Mouse (Mus musculus): ENCODE measurements around the gene Nav1. TPM values are rescaled to one million over a fixed set of nuclear protein-coding genes. Genes with fewer than 3 reads are reported as not detected.

The Nav1 gene
- polyA plus RNA-seq, 1 experiment from 2014 or later: 30.6 TPM

DNA sequence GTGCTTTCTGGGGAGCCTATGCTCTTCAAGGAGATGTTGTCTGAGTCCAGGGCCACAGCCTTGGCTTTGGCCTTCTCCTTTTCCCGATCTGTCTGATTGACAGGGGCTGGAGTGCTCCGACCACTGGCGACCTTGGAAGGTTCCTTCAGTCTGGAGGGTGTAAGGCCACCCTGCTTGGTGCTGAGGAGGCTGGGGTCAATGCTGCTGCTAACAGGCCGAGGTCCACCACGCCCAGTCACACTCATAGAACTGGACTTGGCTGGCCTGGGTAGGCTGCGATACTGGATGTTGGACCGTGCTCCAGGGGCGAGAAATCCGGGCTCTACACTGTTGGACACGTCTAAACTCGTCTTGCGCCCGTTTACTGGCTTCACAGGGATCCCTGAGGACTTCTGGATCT, 136.5 kb downstream of the Nav1 start:
- H3K4me2 ChIP-seq: no peak overlapping the region
- no peaks in the 10 kb centered on the region for H3K27me3 ChIP-seq
- H3K4me3 ChIP-seq: no peak overlapping the region
- no peak for ATAC-seq
- no peak overlapping the region for H3K9ac ChIP-seq
- H3K9me3 ChIP-seq (replicated peaks): no peaks in the 10 kb centered on the region
- peaks cover 70% of the 10 kb centered on the region for H3K36me3 ChIP-seq (ENCODE audit: poor library complexity, severe bottlenecking)
- WGBS: 93% methylated on average over 13 of the region's 13 CpGs
- H3K27ac ChIP-seq: no peak overlapping the region
- H3K4me1 ChIP-seq: 0 out of 2 replicates have a peak, but pooled peaks cover 4% of the 10 kb centered on the region

DNA sequence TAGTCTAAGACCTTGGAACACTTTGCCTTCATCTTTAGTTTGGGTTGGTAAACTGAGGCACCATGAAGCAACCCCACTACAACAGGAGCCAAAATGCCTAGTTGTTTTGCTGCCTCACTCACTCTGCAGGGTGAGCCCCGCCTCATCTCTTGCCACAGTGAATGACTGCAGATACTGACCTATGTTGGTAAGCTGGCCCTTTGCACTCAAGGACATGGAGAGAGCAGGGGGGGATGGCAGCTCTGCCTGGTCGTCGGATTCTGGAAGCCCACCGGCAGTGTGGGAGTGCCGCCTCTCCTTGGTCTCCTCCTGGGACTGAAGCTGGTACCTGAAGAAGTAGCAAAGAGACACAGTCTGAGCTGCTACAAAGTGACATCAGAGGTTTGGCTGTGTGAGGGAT, 139.6 kb downstream of the Nav1 start:
- peaks cover 95% of the 10 kb centered on the region for H3K36me3 ChIP-seq (ENCODE audit: poor library complexity, severe bottlenecking)
- 89% methylated on average over 5 of the region's 5 CpGs for WGBS
- H3K4me1 ChIP-seq: no peaks in the 10 kb centered on the region
- no peaks in the 10 kb centered on the region for H3K27me3 ChIP-seq
- H3K4me3 ChIP-seq: no peak overlapping the region
- H3K27ac ChIP-seq: no peak overlapping the region
- ATAC-seq: no peak
- H3K9ac ChIP-seq: no peak overlapping the region
- no peak overlapping the region for H3K4me2 ChIP-seq
- H3K9me3 ChIP-seq (replicated peaks): no peaks in the 10 kb centered on the region

DNA sequence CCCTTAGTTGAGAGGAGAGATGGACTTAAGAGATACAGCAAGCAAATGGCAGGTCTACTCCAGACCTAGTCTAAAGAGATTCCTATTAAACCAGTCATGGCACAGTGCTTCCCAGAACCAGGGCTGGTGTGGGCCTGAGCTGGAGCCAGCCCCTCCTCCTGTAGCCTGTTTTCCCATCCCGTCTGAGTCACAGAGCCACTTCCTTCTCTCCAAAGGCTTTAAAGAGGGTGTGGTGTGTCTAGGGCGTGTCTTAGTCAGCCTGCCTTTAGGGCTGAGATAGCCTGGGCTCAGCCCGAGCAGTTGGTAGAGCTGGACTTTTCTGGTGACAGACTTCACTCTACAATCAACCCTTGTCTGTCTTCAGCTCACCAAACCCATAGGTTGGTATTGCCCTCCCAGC, 140.2 kb downstream of the Nav1 start:
- no peaks in the 10 kb centered on the region for H3K9me3 ChIP-seq (replicated peaks)
- no peak overlapping the region for H3K4me2 ChIP-seq
- WGBS: 79% methylated on average over 3 of the region's 3 CpGs
- H3K4me3 ChIP-seq: no peak overlapping the region
- ATAC-seq: no peak
- H3K36me3 ChIP-seq (ENCODE audit: poor library complexity, severe bottlenecking): peaks cover 92% of the 10 kb centered on the region
- H3K4me1 ChIP-seq: no peaks in the 10 kb centered on the region
- no peak overlapping the region for H3K27ac ChIP-seq
- no peak overlapping the region for H3K9ac ChIP-seq
- H3K27me3 ChIP-seq: no peaks in the 10 kb centered on the region

DNA sequence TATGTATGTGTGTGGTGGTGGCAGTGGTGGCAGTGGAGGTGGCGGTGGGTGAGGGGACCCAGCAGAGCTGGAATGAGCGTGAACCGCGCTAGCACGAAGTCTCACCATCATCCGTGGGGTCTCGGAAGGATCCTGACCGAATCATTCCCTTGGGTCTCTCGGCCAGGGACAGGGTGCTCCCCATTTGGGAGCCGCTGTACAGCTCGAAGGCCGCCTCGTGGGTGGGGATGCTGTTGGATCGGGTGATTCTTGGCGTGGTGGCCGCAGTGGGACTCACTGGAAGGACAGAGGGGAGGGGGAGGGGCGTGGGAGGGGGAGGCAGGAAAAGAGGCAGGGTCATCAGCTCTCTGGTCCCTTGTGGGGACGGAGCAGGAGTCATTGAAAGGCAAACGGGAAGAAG, 141.4 kb downstream of the Nav1 start:
- no peak for ATAC-seq
- no peaks in the 10 kb centered on the region for H3K4me1 ChIP-seq
- H3K36me3 ChIP-seq (ENCODE audit: poor library complexity, severe bottlenecking): peaks cover 84% of the 10 kb centered on the region
- H3K4me3 ChIP-seq: no peak overlapping the region
- no peak overlapping the region for H3K9ac ChIP-seq
- no peak overlapping the region for H3K4me2 ChIP-seq
- H3K27me3 ChIP-seq: no peaks in the 10 kb centered on the region
- no peak overlapping the region for H3K27ac ChIP-seq
- 90% methylated on average over 17 of the region's 19 CpGs for WGBS
- no peaks in the 10 kb centered on the region for H3K9me3 ChIP-seq (replicated peaks)

DNA sequence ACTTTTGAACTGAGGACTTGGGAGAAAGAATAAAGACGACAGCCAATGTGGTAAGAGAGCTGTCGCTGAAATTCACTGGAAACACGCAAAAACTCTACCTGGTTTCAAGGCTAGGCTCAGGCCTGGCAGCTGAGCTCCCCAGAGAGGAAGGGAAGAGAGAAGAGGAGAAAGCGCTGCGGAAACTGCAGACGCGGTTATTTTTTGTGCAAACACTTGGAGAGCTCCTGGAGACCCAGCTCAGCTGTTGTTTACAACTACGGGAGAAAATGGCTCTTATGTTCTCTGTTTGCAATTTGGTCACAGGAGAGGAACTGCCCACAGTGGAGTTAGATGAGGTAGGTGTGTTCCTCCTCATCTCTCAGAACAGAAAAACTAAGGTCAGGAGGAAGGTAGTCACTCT, 144.4 kb downstream of the Nav1 start:
- no peak overlapping the region for H3K9ac ChIP-seq
- no peak for ATAC-seq
- H3K27ac ChIP-seq: no peak overlapping the region
- H3K36me3 ChIP-seq (ENCODE audit: poor library complexity, severe bottlenecking): peaks cover 84% of the 10 kb centered on the region
- H3K4me3 ChIP-seq: no peak overlapping the region
- 91% methylated on average over 8 of the region's 8 CpGs for WGBS
- H3K4me1 ChIP-seq: no peaks in the 10 kb centered on the region
- no peak overlapping the region for H3K4me2 ChIP-seq
- H3K27me3 ChIP-seq: no peaks in the 10 kb centered on the region
- no peaks in the 10 kb centered on the region for H3K9me3 ChIP-seq (replicated peaks)

DNA sequence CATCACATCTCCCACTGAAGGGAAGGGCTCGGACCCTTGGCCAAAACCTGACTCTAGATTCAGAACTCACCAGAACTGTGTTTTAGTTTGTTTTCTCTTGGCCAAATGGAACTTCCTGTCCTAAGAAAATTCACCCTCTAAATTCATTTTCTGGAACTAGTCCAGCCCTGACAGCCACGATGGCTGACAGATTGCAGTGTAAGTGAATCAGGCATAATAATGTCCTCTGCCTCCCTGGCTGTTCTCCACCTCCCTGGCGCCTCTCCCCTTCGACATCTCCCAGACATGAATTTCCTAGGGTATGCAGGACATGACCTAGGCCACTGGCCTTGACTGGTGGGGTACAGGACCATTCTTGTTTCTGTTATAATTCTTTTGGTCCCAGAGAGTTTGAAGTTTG, 144.8 kb downstream of the Nav1 start:
- WGBS: 85% methylated on average over 4 of the region's 4 CpGs

DNA sequence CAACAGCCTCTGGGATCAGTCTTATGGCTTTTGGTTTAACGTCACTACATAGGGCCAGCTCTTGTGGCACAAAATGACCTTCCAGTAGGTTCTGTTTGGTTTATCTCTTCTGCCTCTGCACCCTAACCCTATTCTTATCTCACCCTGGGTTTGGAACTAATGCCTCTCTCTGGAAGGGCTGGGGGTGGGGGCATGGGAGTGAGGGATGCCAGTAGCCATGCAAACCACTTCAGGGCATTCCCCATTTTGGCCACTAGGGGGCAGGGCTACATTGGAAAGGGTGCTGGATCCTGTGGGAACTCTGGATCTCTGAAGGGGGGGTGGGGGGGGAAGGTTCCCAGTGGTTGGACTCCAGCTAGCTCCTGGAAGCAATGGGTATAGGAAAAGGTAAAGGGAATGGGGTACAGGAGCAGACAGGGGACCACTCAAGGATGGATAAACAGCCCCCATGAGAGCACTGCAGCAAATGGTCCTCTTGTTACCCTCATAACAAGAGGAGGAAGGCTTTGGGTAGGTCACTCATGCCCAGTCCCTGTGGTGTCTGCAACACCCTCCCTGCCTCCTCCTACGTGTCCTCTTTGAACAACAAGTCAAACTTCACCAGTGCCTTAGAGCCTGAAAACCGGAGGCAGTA, 145.9 kb downstream of the Nav1 start:
- Histone ChIP-seq H3K27ac (no peak overlapping the region), H3K4me3 (no peak overlapping the region), H3K9ac (no peak overlapping the region), H3K9me3 (replicated peaks) (no peaks in the 10 kb centered on the region), H3K36me3 (ENCODE audit: poor library complexity, severe bottlenecking) (peaks cover 84% of the 10 kb centered on the region), H3K4me1 (no peaks in the 10 kb centered on the region), H3K27me3 (no peaks in the 10 kb centered on the region), H3K4me2 (no peak overlapping the region)
- 88% methylated on average over 3 of the region's 3 CpGs for WGBS
- peak; percentile 52 for ATAC-seq

More for the DNA sequence above, 144.8 kb downstream of the Nav1 start:
- Histone ChIP-seq H3K4me3 (no peak overlapping the region), H3K4me2 (no peak overlapping the region), H3K9me3 (replicated peaks) (no peaks in the 10 kb centered on the region), H3K9ac (no peak overlapping the region), H3K27me3 (no peaks in the 10 kb centered on the region), H3K27ac (no peak overlapping the region), H3K4me1 (no peaks in the 10 kb centered on the region), H3K36me3 (ENCODE audit: poor library complexity, severe bottlenecking) (peaks cover 84% of the 10 kb centered on the region)
- ATAC-seq: no peak

DNA sequence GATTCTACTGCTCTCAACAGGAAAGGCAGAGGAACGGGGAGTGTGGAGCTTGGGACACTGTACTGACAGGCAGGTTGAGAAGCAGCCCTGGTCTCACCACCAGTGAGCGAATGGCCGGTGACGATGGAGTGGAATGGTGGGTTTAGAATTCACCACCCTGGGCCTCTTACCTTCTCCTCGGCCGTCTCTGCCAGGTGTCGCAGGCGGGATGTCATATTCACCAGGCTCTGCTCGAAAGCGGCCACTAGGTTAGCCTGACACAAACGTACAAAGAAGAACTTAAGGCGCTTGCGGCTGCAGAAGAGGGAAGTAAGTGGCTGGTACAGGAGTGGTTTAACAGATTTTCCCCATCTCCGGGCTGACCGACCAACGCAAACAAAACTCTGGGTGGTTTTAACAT, 146.6 kb downstream of the Nav1 start:
- no peaks in the 10 kb centered on the region for H3K4me1 ChIP-seq
- H3K27ac ChIP-seq: no peak overlapping the region
- H3K9me3 ChIP-seq (replicated peaks): no peaks in the 10 kb centered on the region
- 94% methylated on average over 16 of the region's 16 CpGs for WGBS
- no peak for ATAC-seq
- no peak overlapping the region for H3K4me3 ChIP-seq
- no peak overlapping the region for H3K4me2 ChIP-seq
- H3K9ac ChIP-seq: no peak overlapping the region
- H3K36me3 ChIP-seq (ENCODE audit: poor library complexity, severe bottlenecking): peaks cover 82% of the 10 kb centered on the region
- H3K27me3 ChIP-seq: no peaks in the 10 kb centered on the region

DNA sequence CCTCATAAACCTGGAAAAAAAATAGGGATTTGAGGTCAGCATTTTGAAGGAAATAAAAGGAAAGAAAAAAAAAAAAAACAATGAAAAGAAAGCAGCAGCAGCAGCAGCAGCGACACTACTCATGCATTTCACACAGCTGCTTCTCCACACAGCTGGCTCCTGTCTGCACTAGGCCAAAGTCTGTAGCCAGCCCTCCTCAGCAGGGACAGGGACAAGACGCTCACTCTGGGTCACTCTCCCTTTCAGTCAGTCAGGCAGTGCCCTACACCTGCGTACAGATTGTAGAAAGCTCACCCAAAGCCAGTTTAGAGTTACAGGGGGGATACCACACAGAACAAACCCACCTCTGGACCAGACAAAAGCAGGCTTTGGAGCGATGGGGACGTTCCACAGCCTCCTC, 149.2 kb downstream of the Nav1 start:
- H3K27me3 ChIP-seq: no peaks in the 10 kb centered on the region
- H3K4me2 ChIP-seq: no peak overlapping the region
- 93% methylated on average over 5 of the region's 5 CpGs for WGBS

DNA sequence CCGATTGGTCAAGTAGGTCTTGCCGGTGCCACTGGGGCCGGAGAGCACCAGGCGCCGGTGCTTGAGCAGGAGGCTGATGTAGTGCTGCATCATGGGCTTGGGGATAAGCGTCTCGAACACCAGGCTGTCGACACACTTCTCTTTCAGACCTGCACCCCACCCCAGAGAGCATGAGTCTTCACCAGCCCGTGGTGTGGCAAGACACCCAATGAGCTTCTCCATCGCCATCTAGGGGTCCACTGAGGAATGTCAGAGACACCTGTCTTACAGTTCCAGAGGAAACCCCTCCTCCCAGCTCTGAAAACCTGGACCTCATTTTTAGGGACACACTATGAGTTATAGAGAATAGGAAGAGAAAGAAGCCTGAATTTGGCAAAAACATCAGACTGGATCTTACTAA, 154.8 kb downstream of the Nav1 start:
- Histone ChIP-seq H3K4me2 (no peak overlapping the region), H3K27me3 (no peaks in the 10 kb centered on the region), H3K4me3 (no peak overlapping the region), H3K9me3 (replicated peaks) (no peaks in the 10 kb centered on the region), H3K27ac (no peak overlapping the region), H3K9ac (no peak overlapping the region), H3K36me3 (ENCODE audit: poor library complexity, severe bottlenecking) (peaks cover 85% of the 10 kb centered on the region), H3K4me1 (no peaks in the 10 kb centered on the region)
- ATAC-seq: peak; percentile 36; the same call in 1 of the 2 replicates
- 85% methylated on average over 10 of the region's 10 CpGs for WGBS

More for the DNA sequence above, 149.2 kb downstream of the Nav1 start:
- H3K9me3 ChIP-seq (replicated peaks): no peaks in the 10 kb centered on the region
- H3K4me3 ChIP-seq: no peak overlapping the region
- H3K27ac ChIP-seq: no peak overlapping the region
- no peak overlapping the region for H3K9ac ChIP-seq
- peaks cover 82% of the 10 kb centered on the region for H3K36me3 ChIP-seq (ENCODE audit: poor library complexity, severe bottlenecking)
- ATAC-seq: no peak
- no peaks in the 10 kb centered on the region for H3K4me1 ChIP-seq

DNA sequence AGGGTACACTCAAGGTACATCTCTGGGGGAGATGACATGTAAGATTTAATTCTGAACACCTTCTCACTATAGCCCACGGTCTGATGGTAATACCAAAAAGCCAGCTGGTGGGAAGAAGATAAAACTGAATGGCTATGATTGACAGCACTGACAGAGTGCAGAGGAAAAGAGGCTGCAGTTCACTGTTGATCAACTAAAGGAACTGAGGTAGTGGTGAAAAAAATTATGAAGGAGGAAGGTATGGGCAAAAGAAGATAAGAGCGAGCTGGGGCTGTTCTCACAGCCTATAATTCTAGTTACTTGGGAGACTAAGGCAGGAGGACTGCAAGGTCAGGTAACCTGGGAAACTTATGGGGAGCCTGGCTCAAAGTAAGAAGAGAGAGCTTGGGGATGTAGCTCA, 155.7 kb downstream of the Nav1 start:
- 93% methylated on average over 2 of the region's 2 CpGs for WGBS
- ATAC-seq: no peak
- Histone ChIP-seq H3K4me2 (no peak overlapping the region), H3K9ac (no peak overlapping the region), H3K9me3 (replicated peaks) (no peaks in the 10 kb centered on the region), H3K36me3 (ENCODE audit: poor library complexity, severe bottlenecking) (peaks cover 76% of the 10 kb centered on the region), H3K27me3 (no peaks in the 10 kb centered on the region), H3K27ac (no peak overlapping the region), H3K4me1 (no peaks in the 10 kb centered on the region), H3K4me3 (no peak overlapping the region)

DNA sequence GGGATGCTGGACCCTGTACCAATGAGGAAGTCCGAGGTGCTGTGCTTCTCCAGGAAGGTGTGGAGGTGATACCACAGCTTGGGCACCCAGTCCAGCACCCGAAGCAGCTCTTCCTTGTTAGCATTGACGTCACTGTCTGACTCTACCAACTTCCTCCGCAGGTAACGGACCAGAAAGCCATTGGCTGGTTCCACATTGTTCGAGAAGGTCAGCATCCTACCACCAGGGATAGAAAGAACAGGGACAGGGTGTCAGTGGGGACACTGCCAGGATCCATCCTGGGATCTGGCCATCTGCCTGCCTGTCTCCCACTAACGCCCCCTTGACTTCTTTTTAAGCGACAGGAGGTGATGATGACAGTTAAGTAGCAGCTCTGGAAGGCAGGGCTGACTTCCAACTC, 157.2 kb downstream of the Nav1 start:
- Histone ChIP-seq H3K4me2 (no peak overlapping the region), H3K9me3 (replicated peaks) (no peaks in the 10 kb centered on the region), H3K27me3 (no peaks in the 10 kb centered on the region), H3K4me1 (no peaks in the 10 kb centered on the region), H3K27ac (no peak overlapping the region), H3K4me3 (no peak overlapping the region), H3K36me3 (ENCODE audit: poor library complexity, severe bottlenecking) (peaks cover 77% of the 10 kb centered on the region), H3K9ac (no peak overlapping the region)
- WGBS: 95% methylated on average over 8 of the region's 8 CpGs
- ATAC-seq: no peak

DNA sequence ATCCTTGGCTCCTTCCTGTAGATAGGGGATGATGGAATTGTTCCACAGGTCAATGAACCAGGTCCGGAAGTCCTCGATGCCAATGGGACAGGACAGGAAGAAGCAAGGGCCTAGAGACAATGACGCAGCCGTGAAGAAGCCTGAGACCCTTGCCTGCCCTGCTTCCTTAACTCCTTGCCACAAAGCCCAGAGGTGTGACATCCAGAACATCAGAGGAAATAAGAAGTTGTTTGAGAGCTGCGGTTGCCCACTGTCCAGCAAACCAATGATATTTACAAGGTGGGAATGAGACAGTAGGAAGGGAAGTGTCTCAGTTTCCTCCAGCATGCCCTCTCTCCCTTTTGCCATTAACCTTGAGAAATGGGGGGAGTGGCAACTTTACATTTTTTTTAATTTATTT, 158.2 kb downstream of the Nav1 start:
- ATAC-seq: no peak
- H3K4me2 ChIP-seq: no peak overlapping the region
- H3K9me3 ChIP-seq (replicated peaks): no peaks in the 10 kb centered on the region
- H3K27ac ChIP-seq: no peak overlapping the region
- WGBS: 96% methylated on average over 5 of the region's 5 CpGs
- H3K4me1 ChIP-seq: no peaks in the 10 kb centered on the region
- no peak overlapping the region for H3K4me3 ChIP-seq
- peaks cover 73% of the 10 kb centered on the region for H3K36me3 ChIP-seq (ENCODE audit: poor library complexity, severe bottlenecking)
- no peaks in the 10 kb centered on the region for H3K27me3 ChIP-seq
- no peak overlapping the region for H3K9ac ChIP-seq
